Mouse (Mus musculus) CH12F3 (cell line): Measurements from ENCODE around the gene Rgcc.

Experiments used
- in situ Hi-C: fragments of 300-500 bp; cut with MboI; formaldehyde crosslinking; loops from 2 replicates; pipeline ENCODE4 v1.14.3; 2020; ENCODE audit warnings: low sequenced_read_pairs

The Rgcc gene

DNA sequence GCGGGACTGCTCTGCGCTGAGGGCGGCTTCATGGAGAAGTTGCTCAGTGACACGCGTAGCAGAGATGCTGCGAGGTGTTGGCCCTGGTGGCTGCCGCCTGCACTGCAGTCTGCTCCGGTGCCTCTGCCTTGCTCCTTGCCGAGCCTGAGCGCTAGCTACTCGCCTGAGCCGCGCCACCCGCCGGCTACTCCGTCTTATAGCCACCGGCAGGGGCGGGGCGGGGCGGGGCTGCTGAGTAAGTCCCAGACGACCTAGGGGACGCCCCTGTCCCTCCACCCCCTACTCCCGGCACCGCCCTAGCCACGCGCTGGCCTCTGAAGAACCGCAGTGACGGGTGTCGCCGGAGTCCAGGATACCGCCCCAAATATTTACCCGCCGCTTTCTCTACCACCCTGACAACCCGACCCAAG is at the start of gene Rgcc:
TSS of gene Rgcc (minus strand) at position 180 of the 410 bp plus-strand sequence.
- in situ Hi-C loops, result no loop called here

DNA sequence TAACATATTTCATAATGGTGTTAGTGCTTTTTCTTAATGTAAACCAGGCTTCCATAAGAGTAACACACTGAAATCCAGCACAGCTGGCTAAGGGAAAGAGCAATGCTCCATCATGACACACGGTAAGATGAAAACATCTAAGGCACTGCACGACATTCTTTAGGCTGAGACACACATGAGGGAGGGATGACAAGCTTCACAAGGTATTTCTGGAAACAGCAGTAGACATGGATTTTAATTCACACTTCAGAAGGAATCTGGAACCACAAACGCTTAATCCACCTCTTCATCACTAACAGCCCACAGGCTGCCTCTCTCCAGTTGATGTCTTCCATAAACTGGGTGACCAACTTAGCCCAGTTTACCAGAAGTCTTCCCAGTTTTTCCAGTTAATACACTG is 44.9 kb upstream of the Rgcc start:
- in situ Hi-C loops, result no loop called here

DNA sequence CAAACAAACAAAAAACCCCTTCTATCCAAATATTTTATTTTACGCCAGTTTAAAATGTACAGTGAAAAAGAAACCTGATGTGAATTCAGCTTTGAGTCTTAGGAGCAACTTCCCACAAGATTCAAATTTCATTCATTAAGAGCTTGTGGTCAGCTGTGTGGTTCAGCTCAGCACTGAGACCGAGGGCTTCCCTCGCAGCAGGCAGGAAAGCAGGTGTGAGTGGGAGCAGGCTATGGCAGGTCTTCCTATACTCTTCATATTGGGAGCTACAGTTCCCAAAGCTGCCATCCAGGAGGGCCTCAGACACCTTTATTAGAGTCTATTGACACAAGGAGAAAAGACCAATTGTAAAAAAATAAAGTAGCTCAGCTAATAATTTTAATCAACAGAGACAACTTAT is 34.2 kb upstream of the Rgcc start:
- in situ Hi-C loops, result no loop called here

DNA sequence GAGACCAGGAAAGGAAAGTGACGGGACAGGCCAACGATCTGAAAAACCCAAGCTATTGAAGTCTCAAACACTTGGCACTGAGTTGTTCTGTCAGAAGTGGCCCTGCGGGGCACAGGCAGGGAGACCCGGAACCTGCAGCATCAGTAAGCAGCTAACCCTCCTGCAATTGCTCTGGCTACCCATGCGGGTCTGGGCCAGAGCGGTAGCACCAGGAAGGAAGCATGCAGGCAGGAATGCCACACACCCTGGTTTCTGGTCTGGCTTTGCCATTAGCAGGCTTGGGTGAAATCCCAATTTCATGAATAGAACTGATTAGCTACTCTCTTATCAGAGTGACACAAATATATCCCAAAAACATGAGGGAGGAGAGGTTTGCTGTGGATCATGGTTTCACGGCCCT is 30.5 kb upstream of the Rgcc start:
- in situ Hi-C loops, result no loop called here

DNA sequence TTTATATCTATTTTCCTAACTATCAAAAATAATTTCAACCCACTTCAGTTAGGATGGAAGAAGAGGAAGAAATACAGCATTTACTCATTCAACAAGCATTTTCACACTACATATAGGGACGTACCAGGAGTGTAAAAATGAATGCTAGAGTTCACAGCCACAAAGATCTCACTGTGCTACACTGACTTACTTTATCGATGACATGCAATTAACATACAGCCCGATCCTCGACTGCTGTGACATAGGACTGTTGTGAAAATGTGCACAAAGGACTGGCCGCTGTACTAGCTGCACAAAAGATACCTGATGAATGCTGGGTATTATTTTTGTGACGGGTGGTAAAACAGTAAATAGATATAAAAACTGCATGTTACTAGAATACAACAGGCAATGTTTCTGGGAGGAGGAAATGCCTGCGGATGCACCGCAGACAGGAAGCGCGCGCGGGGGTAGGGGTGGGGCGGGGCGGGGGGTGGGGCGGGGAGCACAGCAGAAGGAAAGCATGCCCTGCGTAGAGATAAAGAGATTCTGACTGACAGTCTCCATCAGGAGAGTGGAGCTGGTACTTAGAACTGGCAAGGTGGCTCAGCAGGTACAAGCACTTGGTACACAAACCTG is 29.6 kb upstream of the Rgcc start:
- in situ Hi-C loops, result no loop called here

DNA sequence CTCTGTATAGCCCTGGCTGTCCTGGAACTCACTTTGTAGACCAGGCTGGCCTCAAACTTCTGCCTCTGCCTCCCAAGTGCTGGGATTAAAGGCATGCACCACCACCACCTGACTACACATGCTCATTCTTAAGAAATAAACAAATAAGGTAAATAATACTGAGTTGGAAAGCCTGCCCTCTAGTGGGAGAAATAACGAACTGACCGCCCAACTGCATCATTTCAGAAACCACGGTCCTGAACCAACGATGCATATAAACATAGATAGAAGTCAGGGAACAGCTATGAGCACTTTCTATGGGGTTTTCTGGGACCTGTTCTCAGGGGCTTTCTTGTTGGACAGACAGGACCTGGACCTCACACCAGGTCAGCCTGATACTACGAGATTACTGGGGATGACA is 25.6 kb upstream of the Rgcc start:
- in situ Hi-C loops, result loop anchor here (10.0 kb wide), 1 partner anchor 672 kb away; no protein-coding TSS in a partner anchor

DNA sequence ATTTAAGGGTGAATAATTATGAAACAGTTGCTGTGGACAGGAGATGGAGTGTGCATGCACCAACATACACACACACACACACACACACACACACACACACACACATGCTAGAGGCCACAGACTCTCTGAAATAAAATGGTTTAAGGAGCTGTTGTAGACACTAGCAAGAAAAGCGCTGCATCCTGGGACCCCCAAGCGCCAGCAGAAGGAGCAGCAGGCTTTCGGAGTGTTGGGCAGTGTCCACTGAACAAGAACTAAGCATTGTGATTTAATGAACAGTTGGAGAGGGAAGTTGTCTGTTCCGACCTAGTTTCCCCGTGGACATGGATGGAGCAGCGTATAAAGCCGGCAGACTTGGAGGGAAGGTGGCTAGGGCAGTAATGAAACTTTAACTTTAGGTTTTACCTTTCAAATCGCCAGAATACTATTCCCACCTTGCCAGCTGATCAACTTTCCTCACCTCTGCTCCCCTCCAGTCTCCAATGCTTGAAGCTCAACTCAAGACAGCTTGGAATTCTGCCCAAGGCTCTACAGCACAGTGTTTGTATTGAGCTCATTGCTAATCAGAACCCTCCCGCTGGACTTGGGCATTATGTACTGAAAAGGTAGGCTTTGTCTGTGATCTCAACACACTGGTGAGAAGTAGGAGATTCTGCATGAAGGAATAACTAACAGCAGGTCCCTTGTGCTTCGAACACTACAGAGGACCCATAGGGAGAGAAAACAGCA is 22.8 kb upstream of the Rgcc start:
- in situ Hi-C loops, result loop anchor here (5.0 to 10.0 kb wide), 2 partner anchors 197 to 669 kb away; no protein-coding TSS in a partner anchor

DNA sequence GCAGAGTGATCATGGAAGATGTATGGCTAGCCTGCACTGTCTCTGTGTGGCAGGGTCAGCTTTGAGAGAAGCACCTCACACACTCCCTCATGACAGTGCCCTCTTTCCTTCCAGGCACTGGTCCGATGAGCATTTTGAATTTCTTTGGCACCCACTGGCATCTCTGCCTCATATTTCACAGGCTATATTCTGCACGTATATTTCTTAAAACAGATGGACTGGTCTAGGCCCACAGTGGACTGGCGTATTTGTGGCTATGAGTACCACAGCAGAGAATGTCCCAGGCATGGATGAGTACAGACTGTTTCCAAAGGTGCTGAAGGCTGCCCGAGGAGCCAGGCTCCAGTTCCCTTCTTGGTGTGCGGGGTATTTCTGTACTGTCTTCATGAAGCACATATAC is 20.4 kb upstream of the Rgcc start:
- in situ Hi-C loops, result loop anchor here (5.0 to 10.0 kb wide), 2 partner anchors 195 to 667 kb away; no protein-coding TSS in a partner anchor

DNA sequence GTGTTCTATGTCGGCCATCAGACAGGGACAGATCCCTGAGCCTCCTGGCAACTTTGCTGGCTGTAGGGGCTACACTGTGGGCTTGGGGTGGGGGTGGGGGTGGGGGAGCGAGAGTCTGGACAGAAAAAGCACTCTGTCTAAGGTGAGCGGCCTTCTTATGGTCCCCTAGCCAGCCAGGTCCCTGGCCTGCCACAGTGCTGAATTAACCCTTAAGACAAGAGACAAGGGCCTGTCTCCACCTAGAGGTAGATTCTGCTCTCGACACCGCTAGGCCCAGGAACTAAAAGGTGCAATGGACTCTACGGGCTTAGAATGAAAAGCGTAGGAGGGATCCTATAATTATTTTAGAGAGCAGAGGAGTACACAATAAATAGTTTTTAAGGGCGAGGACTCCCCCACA is 19.7 kb upstream of the Rgcc start:
- in situ Hi-C loops, result loop anchor here (5.0 to 10.0 kb wide), 2 partner anchors 194 to 666 kb away; no protein-coding TSS in a partner anchor

DNA sequence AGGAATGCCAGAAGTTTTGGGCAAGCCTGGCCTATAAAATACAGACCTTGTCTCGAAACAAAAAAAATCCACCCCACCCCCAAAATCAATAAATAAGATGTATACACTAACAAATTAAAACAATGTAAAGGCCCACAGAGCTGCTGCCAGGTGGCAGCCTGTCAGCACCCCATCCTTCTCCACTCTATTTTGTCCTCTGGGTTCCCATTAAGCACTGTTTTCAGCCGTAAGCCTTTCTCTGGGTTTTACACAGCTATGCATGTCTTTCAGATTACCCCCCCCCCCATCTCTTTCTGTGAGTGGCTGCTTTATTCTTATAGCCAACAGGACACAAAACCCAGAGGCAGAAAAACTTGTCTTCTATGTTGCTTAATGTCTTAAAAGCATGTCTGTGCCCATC is 16.2 kb upstream of the Rgcc start:
- in situ Hi-C loops, result no loop called here

DNA sequence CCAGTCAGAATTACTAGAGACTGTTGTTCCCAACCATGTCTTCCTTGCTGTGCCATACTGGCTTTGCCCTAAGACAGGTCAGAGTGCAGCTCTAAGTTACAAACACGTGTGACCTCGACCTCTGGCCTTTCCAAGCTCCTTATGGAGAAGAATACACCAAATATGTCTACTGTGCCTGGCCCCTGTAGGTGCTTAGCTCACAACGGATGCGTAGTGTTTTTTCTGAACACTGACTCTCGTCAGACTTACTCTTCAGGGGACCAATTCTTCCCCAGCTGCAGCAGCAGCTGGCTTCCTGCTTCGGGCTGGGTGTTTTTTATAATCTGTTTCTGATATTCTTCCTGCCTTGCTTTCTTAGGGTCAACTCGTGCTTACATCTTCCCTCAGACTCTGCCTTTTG is 14.4 kb upstream of the Rgcc start:
- in situ Hi-C loops, result no loop called here

DNA sequence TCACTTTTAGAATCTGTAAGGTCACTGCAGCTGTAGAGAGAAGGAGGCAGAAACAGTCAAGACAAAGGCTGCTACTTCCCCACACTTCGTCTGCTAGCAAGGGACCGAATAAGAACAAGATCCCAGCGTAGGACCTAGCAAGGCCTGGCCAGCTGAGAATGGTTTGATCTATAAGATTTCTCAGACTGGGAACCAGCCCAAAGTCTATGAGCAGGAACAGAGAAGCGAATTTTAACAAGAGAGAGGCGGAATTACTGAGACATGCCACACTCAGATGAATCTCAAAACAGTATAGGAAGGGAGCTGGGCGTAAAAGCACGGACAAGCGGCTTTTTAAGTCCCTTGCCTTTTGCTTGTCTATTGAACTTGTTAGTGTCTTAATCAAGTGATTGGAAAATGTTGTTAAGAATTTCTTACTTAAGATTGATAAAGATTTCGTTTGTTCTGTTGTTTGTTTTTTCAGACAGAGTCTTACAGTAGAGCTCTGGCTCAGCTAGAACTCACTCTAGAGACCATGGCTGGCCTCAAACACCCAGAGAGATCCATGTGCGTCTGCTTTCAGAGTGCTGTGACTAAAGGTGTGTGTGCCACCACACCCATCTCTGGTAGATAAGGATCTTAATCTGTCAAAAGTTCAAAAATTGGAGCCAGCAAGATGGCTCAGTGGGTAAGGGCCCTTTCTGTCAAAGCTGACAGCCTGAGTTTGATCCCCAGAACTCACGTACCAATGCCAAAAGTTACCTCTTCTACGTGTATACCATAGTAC is 13.0 kb upstream of the Rgcc start:
- in situ Hi-C loops, result no loop called here

DNA sequence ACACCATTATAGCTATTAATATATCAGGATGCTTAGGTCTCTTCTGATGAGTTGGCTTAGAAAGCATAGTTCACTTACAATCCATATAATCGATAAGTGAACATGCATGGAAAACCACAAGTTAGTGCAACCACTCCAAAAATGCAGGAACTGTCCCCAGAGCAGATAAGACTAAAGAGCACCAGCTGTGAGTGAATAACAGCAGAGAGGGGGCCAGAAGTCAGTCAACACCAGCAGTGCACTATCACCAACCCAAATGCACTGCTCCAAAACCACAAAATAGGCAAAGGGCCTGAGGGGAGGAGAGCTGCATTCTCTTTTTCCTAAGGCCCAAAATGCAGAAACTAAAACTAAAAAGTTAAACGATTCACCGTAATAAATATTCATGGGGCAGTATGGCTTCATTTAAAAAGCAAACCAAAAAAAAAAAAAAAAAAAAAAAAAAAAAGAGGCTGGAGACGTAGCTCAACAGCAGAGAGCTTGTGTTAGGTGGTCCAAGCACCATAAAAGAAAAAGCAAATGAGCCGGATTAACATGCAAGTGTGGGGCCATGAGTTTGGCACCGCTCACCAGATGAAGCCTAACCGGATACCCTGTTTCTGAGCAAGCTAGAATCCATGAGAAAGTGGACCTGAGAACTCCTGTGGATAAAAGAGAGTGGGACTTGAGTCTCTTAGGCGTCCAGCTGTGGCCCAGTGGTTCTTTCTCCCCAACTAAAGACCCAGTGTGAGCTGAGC is 12.2 kb upstream of the Rgcc start:
- in situ Hi-C loops, result no loop called here

DNA sequence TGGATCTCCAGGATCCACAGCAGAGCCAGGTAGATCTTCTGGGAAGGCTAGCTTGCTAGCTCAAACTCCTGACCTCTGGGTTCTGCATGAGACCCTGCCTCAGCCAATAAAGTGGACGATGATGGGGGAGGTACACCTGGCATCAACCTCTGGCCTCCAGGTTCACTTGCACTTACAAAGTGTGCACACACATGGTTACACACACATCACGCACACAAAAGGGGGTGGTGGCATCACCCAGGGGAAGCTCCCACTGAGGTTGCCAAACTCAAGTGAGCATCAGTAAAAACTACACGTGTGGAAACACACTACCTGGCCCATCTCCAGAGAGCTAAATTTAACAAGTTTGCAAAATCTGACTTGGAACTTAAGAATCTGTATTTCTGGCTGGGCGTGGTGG is 11.3 kb upstream of the Rgcc start:
- in situ Hi-C loops, result no loop called here

DNA sequence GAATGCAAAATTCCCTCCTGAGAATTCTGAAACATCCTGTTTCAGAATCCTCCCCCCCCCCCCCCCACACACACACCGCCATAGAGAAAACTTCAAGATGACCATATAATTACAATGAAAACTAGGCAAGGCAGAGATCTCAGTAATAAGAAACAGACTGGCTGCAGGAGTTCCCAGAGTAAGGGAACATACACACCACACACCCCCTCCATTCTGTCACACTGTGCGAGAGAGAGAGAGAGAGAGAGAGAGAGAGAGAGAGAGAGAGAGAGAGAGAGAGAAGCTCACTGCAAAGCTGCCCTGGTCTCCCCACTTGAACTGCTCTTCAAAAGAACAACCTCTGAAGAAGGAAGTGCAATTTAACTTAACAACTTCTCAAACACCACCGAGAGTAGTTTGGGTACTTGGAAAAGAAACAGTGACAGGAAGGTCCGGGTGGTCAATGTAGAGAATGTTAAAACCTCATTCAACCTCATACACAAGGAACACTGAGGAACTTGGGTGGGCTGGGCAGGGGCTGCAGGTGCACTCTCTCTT is 10.5 kb upstream of the Rgcc start:
- in situ Hi-C loops, result no loop called here

DNA sequence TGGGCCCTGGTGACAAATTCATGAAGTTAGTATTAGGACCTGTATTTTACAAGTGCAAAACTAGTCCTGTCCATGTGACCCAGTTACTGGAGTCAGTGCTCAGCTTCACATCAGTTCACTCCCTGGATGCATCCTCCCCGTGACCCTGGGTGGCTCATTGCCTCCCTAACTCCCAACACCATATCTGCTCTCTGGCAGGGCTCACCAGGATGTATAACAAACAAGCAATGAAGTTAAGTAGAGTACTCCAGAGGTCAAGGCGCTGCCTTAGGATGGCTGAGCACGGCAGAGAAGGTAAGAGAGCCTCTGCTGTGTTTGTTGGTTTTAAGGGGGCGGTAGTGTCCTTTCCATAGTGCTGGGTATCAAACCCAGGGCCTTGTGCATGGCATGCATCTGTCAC is 7.7 kb upstream of the Rgcc start:
- in situ Hi-C loops, result no loop called here

DNA sequence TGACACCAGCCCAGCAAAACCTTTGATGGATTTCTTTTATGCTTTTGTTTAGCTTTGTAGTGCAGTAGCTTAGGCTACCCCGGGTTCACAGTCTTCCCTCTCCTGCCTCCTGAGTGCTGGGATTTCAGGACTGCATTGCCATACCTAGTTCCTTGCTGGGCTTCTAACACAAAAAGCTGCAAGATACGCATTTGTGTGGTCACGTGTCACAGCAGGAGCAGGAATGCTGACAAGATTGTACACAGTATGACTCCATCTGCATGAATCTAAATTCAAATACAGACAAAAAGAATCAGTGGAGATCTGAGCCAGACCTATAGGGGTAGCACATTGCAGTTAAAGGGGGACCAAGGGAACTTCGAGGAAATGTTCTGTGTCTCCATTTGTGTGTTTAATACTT is 6.9 kb upstream of the Rgcc start:
- in situ Hi-C loops, result no loop called here

DNA sequence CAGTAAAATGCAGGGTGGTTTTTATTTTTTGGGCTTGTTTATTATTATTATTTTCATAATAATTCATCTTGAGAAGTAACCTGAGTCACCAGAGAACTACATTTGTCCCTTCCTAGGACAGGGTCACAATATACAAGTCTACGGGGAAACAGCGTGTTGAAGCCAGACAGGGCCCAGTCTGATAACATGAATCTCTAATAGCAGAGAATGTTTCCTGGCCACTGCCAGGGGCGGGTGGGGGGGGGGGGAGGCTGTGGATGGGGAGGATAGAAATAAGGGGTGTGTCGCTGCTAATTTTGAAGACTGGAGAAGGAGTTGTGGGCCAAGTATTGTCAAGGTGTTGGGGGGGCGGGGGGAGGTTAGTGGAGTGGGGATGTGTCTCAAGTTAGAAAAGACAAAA is 6.5 kb upstream of the Rgcc start:
- in situ Hi-C loops, result no loop called here

DNA sequence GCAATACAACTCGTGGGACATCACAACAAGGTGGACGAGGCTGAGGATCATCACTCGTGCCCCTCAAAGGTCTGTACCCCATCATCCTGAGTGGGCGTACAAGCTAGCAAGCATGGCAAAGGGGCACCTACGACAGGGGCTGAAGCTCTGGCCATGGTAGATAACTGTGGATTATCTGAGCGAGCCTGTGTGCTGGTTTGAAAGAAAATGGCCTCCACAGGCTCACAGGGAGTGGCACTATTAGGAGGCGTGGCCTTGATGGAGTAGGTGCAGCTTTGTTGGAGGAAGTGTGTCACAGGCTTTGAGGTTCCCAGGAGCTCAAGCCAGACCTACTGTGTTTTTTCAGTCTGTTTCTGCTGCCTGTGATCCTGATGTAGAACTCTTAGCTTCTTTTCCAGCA is 5.7 kb upstream of the Rgcc start:
- in situ Hi-C loops, result no loop called here

DNA sequence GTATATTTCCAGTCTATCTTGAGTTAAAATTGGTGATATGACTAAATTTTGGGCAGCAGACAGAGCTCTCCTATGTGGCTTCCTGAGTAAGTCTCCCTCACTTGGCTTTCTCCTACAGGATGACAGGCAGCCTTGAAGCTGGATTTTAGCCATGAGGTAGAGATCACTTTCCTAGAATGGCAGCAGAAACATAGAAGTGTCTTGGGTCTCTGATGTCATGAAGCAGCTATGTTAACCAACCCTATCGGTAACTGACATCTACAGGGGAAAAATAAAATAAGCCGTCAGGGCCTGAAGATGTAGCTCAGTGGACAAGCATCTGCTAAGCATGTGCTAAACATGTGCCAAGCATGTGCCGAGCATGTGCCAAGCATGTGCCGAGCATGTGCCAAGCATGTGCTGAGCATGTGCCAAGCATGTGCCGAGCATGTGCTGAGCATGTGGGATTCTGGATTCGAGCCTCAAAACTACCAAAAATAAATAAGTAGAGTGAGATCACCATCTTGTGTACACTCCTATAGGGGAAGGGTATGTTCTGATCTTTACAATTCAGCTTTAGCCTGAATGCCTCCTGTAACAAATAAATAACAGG is 3.5 kb upstream of the Rgcc start:
- in situ Hi-C loops, result no loop called here
